Mouse (Mus musculus): ENCODE data around the gene Stx8.

DNA sequence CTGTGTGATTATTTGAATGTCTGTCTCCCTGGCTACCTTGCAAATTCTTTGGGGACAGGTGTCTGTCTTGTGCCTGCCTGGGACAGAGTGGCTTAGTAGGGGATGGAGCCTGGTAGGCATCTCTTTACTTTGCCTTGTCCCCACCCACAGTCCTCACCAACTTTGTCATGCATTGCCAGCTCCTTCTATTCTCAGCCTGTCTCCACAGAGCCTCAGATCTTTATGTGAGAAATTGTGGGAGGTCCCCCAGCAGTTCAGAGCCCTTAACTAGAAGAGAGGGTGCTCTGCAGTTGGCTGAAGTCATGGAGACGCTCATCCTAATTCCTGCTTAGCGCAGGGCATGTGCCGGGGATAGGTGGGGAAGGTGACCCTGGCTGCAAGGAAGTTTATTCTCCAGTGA, 219.7 kb downstream of the Stx8 start:
- TF ChIP-seq POLR2A (IDR thresholded peaks at IDR 0.05; ENCODE audit: control insufficient read depth in 1 of 2, insufficient read depth in 1 of 2, low read depth in 1 of 2, low read length in 2 of 2, poor library complexity in 1 of 2) (no peak), CTCF (IDR thresholded peaks at IDR 0.05 in 2 of 3, conservative IDR thresholded peaks at IDR 0.05 in 1 of 3; ENCODE audit: control insufficient read depth in 1 of 3, insufficient read depth in 1 of 3, low read depth in 2 of 3, low read length in 3 of 3, poor library complexity in 1 of 3, severe bottlenecking in 1 of 3) (no peak), TAL1 (IDR thresholded peaks at IDR 0.05; ENCODE audit: low read length) (no peak), GATA1 (IDR thresholded peaks at IDR 0.05; ENCODE audit: low read depth, low read length) (no peak)
